Comparison of ENCODE assay signal across 16 mouse cellular contexts in genomic region chr2:21941488-21942000, GRCm38 (mm10).
DNase-seq lines count a peak whose midpoint lies in the region; ATAC-seq and TF ChIP-seq lines count a peak whose summit lies in the region.
"Had no signal": no experiment of that assay in that cellular context is flagged by ENCODE, and none has a peak within 500 bp of the region (broad histone marks: within the 10 kb centered on the region; RNA-seq: fewer than 3 reads in every experiment).

No protein-coding gene starts in this region.

- TF ChIP-seq CTCF in forebrain, postnatal 0 days (IDR thresholded peaks at IDR 0.05; ENCODE audit: low read depth) = no peak

- H3K4me2 ChIP-seq in midbrain, embryonic 11.5 days = no peak overlapping the region
- H3K4me2 ChIP-seq in midbrain, embryonic 14.5 days (ENCODE audit: low read length) = no peak overlapping the region
- no peak overlapping the region for H3K4me2 ChIP-seq in forebrain, embryonic 14.5 days (ENCODE audit: low read length)
- H3K4me2 ChIP-seq in forebrain, postnatal 0 days (ENCODE audit: low read depth) = no peak overlapping the region
- no peak overlapping the region for H3K4me2 ChIP-seq in neural tube, embryonic 13.5 days
- H3K4me2 ChIP-seq: embryonic facial prominence, embryonic 13.5 days; heart, embryonic 11.5 days; limb, embryonic 15.5 days; lung, embryonic 14.5 days had no signal

- no peaks in the 10 kb centered on the region for H3K4me1 ChIP-seq in midbrain, embryonic 11.5 days (ENCODE audit: control insufficient read depth, insufficient read depth, low read length)
- no peaks in the 10 kb centered on the region for H3K4me1 ChIP-seq in midbrain, embryonic 14.5 days (ENCODE audit: control insufficient read depth, insufficient read depth, low read length)
- H3K4me1 ChIP-seq in forebrain, embryonic 14.5 days (ENCODE audit: control insufficient read depth, insufficient read depth, low read length) = no peaks in the 10 kb centered on the region
- no peaks in the 10 kb centered on the region for H3K4me1 ChIP-seq in forebrain, postnatal 0 days (ENCODE audit: insufficient read depth)
- H3K4me1 ChIP-seq in neural tube, embryonic 13.5 days (replicated peaks) = no peaks in the 10 kb centered on the region
- H3K4me1 ChIP-seq: embryonic facial prominence, embryonic 13.5 days; limb, embryonic 15.5 days; megakaryocyte, embryonic 14.5 days had no signal

- no peaks in the 10 kb centered on the region for H3K36me3 ChIP-seq in midbrain, embryonic 11.5 days (ENCODE audit: control insufficient read depth, insufficient read depth, low read length)
- no peaks in the 10 kb centered on the region for H3K36me3 ChIP-seq in midbrain, embryonic 14.5 days (ENCODE audit: control insufficient read depth, insufficient read depth, low read length)
- H3K36me3 ChIP-seq in forebrain, embryonic 14.5 days (ENCODE audit: control insufficient read depth, insufficient read depth, low read length) = no peaks in the 10 kb centered on the region
- no peaks in the 10 kb centered on the region for H3K36me3 ChIP-seq in forebrain, postnatal 0 days (ENCODE audit: insufficient read depth)
- no peaks in the 10 kb centered on the region for H3K36me3 ChIP-seq in neural tube, embryonic 13.5 days
- H3K36me3 ChIP-seq: embryonic facial prominence, embryonic 13.5 days; limb, embryonic 15.5 days had no signal

- no peak overlapping the region for H3K9ac ChIP-seq in midbrain, embryonic 11.5 days (ENCODE audit: low read length)
- no peak overlapping the region for H3K9ac ChIP-seq in midbrain, embryonic 14.5 days (replicated peaks; ENCODE audit: low read length)
- H3K9ac ChIP-seq in forebrain, embryonic 14.5 days (ENCODE audit: low read length) = no peak overlapping the region
- H3K9ac ChIP-seq in forebrain, postnatal 0 days = no peak overlapping the region
- H3K9ac ChIP-seq in neural tube, embryonic 13.5 days = no peak overlapping the region
- H3K9ac ChIP-seq: embryonic facial prominence, embryonic 13.5 days; limb, embryonic 15.5 days; liver, embryonic 14.5 days; lung, embryonic 14.5 days had no signal

- peak; percentile 78 for DNase-seq in midbrain, embryonic 11.5 days (ENCODE audit: low spot score, missing footprints)
- no peak for DNase-seq in midbrain, embryonic 14.5 days
- no peak for DNase-seq in forebrain, embryonic 14.5 days (ENCODE audit: low spot score)
- DNase-seq in forebrain, postnatal 0 days = no peak
- DNase-seq in cerebellum, postnatal 36 days = no peak
- no peak for DNase-seq in frontal cortex, postnatal 36 days (ENCODE audit: low spot score in 2 of 2)
- DNase-seq: gastrocnemius, postnatal 10 days had no signal

- H3K9me3 ChIP-seq in midbrain, embryonic 11.5 days (ENCODE audit: control insufficient read depth, low read length) = no peaks in the 10 kb centered on the region
- H3K9me3 ChIP-seq in midbrain, embryonic 14.5 days (ENCODE audit: control insufficient read depth, low read length) = no peaks in the 10 kb centered on the region
- no peaks in the 10 kb centered on the region for H3K9me3 ChIP-seq in forebrain, embryonic 14.5 days (replicated peaks; ENCODE audit: control insufficient read depth, low read length)
- no peaks in the 10 kb centered on the region for H3K9me3 ChIP-seq in forebrain, postnatal 0 days (ENCODE audit: low read length)
- no peaks in the 10 kb centered on the region for H3K9me3 ChIP-seq in neural tube, embryonic 13.5 days
- H3K9me3 ChIP-seq: embryonic facial prominence, embryonic 13.5 days; limb, embryonic 15.5 days; megakaryocyte, embryonic 14.5 days had no signal

- H3K27me3 ChIP-seq in midbrain, embryonic 11.5 days (ENCODE audit: control insufficient read depth, insufficient read depth, low read length) = no peaks in the 10 kb centered on the region
- no peaks in the 10 kb centered on the region for H3K27me3 ChIP-seq in midbrain, embryonic 14.5 days (ENCODE audit: control insufficient read depth, insufficient read depth, low read length)
- no peaks in the 10 kb centered on the region for H3K27me3 ChIP-seq in forebrain, embryonic 14.5 days (replicated peaks; ENCODE audit: control insufficient read depth, insufficient read depth, low read length)
- no peaks in the 10 kb centered on the region for H3K27me3 ChIP-seq in forebrain, postnatal 0 days (ENCODE audit: insufficient read depth, low read length)
- H3K27me3 ChIP-seq in neural tube, embryonic 13.5 days = no peaks in the 10 kb centered on the region
- H3K27me3 ChIP-seq: embryonic facial prominence, embryonic 13.5 days; limb, embryonic 15.5 days; megakaryocyte, embryonic 14.5 days had no signal

- H3K4me3 ChIP-seq in midbrain, embryonic 11.5 days (ENCODE audit: low read depth, low read length) = no peak overlapping the region
- no peak overlapping the region for H3K4me3 ChIP-seq in midbrain, embryonic 14.5 days (replicated peaks; ENCODE audit: low read depth, low read length)
- H3K4me3 ChIP-seq in forebrain, embryonic 14.5 days (ENCODE audit: low read depth, low read length) = no peak overlapping the region
- H3K4me3 ChIP-seq in forebrain, postnatal 0 days (ENCODE audit: low read depth, low read length) = no peak overlapping the region
- H3K4me3 ChIP-seq in neural tube, embryonic 13.5 days = no peak overlapping the region
- H3K4me3 ChIP-seq: embryonic facial prominence, embryonic 13.5 days; erythroblast, embryonic 14.5 days; limb, embryonic 15.5 days; megakaryocyte, embryonic 14.5 days; myocyte had no signal

- H3K27ac ChIP-seq in midbrain, embryonic 11.5 days (ENCODE audit: low read depth, low read length) = no peak overlapping the region
- no peak overlapping the region for H3K27ac ChIP-seq in midbrain, embryonic 14.5 days (replicated peaks; ENCODE audit: low read depth, low read length)
- no peak overlapping the region for H3K27ac ChIP-seq in forebrain, embryonic 14.5 days (ENCODE audit: low read depth, low read length)
- H3K27ac ChIP-seq in forebrain, postnatal 0 days (ENCODE audit: low read depth, low read length) = no peak overlapping the region
- H3K27ac ChIP-seq in neural tube, embryonic 13.5 days (replicated peaks) = no peak overlapping the region
- H3K27ac ChIP-seq: embryonic facial prominence, embryonic 13.5 days; limb, embryonic 15.5 days; liver, embryonic 14.5 days had no signal

- 85% methylated on average over 2 of the region's 2 CpGs for WGBS in midbrain, embryonic 11.5 days
- WGBS in midbrain, embryonic 14.5 days = 83% methylated on average over 2 of the region's 2 CpGs
- WGBS in forebrain, embryonic 14.5 days = 87% methylated on average over 2 of the region's 2 CpGs
- WGBS in forebrain, postnatal 0 days = 68% methylated on average over 2 of the region's 2 CpGs
- 81% methylated on average over 2 of the region's 2 CpGs for WGBS in neural tube, embryonic 13.5 days

- peak; percentile 24; the same call in 1 of the 2 replicates for ATAC-seq in midbrain, embryonic 11.5 days (ENCODE audit: low FRiP score)
- no peak; the same call in 1 of the 2 replicates for ATAC-seq in midbrain, embryonic 14.5 days (ENCODE audit: low FRiP score, low TSS enrichment)
- peak; percentile 46 for ATAC-seq in forebrain, embryonic 14.5 days
- ATAC-seq in forebrain, postnatal 0 days = peak; percentile 38; the same call in 1 of the 2 replicates
- ATAC-seq in neural tube, embryonic 13.5 days (ENCODE audit: low read depth) = peak; percentile 43; the same call in 1 of the 2 replicates
